Mouse (Mus musculus) bone marrow macrophage, adult 2 months (primary cell): ENCODE data around the gene Stxbp1.

Experiments
- CTCF ChIP-seq: IDR thresholded peaks from 2 replicates; pipeline ENCODE4 v1.5.1; 2012; ENCODE audit warnings: low read depth, mild to moderate bottlenecking, low read length, moderate library complexity
- POLR2A ChIP-seq: IDR thresholded peaks from 2 replicates; pipeline ENCODE4 v1.6.1; 2012; ENCODE audit warnings: mild to moderate bottlenecking, low read depth, low read length, borderline replicate concordance

DNA sequence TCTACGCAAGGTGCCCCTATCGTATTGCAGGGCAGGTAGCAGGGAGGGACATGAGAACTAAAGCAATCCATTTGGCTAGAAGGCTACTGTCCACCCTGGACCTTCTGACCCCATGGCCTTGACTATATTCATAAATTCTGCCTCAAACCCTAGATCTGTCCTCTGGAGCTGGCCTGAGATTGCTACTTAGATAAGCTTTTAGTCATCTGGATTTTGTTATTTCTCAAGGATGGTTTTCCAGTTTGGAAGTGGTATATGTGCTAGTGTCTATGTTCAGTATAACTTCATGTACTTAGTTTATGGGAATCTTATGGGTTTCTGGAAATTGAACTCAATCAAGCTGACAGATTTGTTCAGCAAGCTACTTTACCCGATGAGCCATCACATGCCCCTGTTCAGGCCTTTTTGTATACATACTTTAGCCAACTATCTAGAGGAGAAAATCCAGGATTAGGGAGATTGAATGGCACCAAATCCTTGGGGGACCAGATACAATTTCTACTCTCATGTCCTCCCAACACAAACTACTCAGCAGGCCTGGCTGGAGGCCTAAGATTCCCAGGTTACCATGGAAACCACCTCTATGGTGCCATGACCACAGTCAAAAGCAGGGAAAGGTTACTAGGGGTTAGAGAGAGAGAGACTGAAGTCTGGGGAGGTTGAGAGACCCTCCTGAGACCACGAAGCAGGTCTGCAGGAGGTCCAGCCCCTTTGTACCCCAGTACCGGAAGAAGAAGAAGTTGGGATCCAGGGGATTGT lies 77.5 kb downstream of the Stxbp1 start:
- TF ChIP-seq CTCF (no peak), POLR2A (no peak)
